Mouse (Mus musculus): ENCODE data around the gene Mcrip2. TPM values are rescaled to one million over a fixed set of nuclear protein-coding genes. Genes with fewer than 3 reads are reported as not detected.
A peak's percentile ranks its signal among the peaks of the same experiment; 100 is the strongest.

The Mcrip2 gene
- total RNA-seq, 1 experiment from 2014 or later: 22.3 TPM

DNA sequence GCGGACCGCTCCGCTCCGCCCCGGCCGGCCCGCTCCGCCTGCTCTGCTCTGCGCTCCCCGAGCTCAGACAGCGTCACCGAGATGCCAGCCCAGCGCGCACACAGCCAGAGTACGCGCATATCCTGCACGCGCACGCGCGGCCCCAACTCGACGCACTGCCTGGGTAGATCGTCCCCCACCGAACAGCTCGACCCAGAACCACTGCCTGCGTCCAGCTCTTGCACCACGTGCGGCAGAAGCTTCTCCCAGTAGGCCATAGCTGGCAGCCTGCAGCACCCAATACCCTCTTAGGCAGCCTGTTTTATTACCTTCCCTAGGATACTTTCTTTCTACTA is 31.5 kb downstream of the Mcrip2 start, which contains the start of gene Rhbdl1:
TSS of gene Rhbdl1 (minus strand) at position 220 of the 335 bp plus-strand sequence.
- ATAC-seq (replicated peaks; ENCODE audit: low read depth, poor library complexity, severe bottlenecking): peak; percentile 17; the same call in 1 of the 2 replicates

DNA sequence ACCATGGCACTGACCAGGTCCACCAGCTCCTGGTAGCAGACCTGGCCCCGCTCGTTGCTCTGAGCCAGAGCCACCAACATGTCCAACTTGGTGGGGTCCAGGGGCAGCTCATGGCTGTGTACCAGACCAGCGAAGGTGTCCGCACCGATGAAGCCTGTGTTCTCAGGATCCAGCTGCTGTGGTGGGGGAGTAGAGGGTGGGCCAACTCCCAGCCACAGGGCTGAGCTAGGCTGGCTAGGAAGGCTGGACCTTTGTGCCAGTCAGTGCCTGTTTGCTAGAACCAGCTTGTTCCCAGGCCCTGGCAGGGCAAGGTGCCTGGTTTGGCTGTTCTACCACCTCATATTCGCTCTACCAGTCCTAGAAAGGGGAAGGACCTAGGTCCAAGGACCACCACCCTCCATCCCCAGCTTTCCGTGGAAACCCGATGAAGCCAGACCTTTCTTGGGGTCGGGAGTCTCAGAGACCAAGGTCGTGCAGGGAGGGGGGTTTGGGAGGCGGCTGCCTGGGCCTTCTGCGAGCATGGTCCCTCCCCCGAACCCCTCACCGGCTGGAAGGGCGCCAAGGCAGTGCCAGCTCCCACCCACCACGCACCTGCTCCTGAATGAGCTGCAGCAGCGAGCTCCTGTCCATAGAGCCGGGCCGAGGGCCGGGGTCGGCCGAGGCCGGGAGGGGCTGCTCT is 32.0 kb downstream of the Mcrip2 start:
- no peak for ATAC-seq (replicated peaks; ENCODE audit: low read depth, poor library complexity, severe bottlenecking)

DNA sequence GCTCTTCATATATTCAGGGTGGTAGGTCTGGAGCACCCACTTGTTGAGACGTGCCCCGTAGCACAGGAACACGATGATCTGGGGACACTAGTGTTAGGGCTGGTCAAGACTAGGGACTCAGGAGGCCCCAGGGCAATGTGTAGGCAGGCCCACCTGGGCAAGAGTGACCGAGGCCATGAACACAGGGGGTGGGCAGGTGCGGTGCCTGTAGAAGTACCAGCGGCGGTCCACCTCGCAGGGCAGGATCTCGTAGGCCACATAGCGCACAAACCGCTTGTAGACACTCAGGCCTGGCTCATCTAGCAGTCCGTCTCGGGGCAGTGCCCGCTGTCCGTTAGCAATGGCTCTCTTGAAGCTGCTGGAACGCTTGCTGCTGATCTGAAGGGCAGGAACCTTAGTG is 32.7 kb downstream of the Mcrip2 start:
- ATAC-seq (replicated peaks; ENCODE audit: low read depth, poor library complexity, severe bottlenecking): no peak

DNA sequence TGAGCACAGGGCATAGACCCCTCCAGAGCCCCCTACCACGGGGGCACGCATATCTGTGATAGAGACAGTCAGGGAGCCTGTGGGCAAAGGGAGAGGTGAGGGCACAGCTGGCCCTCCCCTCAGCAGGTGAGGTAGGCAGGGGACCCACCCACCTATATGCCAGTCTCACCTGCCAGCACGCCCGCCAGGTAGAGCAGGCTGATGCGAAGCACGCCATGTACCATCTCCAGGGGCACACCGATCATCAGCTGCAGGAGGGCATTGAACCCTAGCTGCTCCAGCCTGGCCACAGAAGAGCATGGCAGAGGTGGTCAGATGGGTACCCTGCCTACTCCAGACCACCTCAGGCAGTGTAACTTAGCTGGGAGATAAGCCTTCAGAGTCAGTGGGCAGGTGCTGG is 33.3 kb downstream of the Mcrip2 start:
- ATAC-seq (replicated peaks; ENCODE audit: low read depth, poor library complexity, severe bottlenecking): no peak

DNA sequence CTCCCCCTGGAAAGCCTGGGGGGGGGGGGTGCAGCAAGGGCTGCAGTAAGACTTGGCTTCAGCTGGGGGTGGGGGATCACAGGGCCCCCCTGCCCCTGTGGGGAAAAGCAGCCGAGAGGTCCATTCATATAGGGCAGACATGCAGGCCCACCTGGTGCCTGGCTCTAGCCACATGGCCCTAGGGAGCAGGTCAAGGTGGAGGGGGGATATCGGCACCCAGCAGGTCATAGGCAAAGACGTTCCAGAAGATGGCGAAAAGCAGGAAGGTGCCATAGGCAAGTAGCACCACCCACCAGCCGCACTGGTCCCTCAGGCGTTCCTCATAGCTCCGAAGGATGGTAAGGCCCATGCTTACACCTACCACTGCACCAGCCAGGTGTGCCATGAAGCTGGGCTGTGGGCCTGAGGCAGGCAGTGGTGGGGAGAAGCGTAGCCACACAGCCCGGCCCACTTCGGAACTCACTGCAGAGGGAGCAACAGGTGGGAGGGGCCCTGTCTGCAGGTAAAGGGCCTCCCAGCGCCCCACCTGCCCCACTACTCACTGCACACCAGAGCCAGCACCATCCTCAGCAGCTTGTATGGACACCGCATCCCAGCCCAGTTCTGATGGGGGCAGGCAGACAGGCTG is 33.9 kb downstream of the Mcrip2 start:
- no peak for ATAC-seq (replicated peaks; ENCODE audit: low read depth, poor library complexity, severe bottlenecking)

DNA sequence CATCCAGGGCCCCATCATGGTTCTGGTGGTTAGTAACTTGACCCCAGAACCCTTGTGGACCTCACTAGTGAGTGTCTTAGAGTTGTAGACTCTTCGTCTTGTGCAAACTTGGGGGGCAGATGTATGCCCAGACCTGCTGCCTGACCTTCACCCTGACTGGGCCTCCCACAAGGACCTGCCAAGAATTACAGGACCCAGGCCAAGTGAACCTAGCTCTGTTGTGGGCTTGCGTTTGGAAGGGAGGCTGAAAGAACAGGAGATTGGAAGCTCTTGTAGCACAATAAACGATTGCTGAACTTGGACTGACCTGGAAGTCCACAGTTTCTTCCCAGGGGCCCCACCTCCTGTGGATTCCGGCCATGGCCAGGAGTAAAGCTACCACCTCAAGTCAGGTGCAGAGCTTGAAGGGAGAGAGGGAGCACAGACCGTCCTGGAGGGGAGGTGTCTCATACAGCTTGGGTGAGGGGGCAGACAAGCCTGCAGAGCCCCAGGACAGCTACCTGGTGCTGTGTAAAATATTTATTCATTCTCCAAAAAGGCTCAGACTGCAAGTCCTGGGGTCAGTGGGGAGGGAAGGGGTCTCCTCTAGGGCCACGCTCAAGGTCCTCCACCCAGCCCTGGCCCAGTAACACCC is 34.5 kb downstream of the Mcrip2 start:
- no peak for ATAC-seq (replicated peaks; ENCODE audit: low read depth, poor library complexity, severe bottlenecking)

DNA sequence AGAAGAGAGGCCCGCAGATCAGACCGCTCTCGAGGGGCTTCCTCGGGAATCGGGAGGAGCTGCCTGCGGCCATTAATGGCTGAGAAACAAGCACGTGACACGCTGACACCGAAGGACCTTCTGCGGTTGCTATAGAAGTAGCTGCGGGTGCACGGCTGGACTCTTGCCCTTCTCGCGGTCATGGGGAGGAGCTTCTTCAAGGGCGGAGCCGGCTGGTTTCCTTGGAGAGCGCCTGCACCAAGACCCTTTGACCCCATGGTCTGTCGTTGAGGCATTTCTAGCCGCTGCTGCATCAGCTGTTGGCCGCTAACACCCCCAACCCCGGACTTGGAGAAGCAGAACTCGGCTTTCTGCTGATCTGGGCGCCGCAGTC is 35.3 kb downstream of the Mcrip2 start, which contains the start of gene Stub1:
TSS of gene Stub1 (minus strand) at position 114 of the 373 bp plus-strand sequence.
- peak; percentile 36 for ATAC-seq (replicated peaks; ENCODE audit: low read depth, poor library complexity, severe bottlenecking)

DNA sequence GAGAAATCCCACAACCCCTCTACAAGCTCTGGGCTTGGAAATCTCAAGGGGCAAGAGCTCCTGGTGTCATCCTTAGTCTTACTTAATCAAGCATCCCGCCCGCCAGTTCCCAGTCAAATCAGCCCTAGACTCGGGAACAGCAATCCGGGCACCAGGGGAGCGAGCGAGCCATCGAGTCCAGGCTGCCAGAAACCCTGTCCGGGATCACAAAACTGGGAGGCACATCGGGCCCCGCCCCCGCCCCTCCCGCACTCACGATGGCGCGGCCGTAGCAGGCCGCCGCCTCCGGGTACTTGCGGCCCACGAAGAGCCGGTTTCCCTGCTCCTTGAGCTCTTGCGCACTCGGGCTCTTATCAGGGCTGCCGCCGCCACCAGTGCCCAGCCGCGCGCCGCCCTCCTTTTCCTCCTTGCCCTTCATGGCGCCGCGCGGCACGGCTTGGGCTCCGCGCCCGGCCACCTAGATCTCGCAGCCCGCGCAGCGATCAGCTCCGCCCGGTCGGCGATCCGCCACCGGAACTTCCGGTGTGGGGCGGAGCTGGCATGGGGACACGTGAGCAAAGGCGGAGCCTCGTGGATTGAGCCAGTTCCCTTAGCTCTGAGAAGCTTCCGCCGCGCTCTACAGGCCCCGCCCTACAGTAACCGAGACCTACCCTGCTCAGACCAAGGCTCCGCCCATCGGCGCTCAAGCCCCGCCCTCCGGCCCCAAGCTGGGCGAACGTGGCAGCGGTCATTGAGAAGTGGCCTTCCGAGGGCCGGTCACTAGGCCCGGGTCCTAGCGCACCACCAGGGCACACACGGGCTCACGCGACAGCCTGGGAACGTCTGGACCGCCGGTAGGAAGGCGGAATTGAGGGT is 35.9 kb downstream of the Mcrip2 start:
- ATAC-seq (replicated peaks; ENCODE audit: low read depth, poor library complexity, severe bottlenecking): peak; percentile 77

DNA sequence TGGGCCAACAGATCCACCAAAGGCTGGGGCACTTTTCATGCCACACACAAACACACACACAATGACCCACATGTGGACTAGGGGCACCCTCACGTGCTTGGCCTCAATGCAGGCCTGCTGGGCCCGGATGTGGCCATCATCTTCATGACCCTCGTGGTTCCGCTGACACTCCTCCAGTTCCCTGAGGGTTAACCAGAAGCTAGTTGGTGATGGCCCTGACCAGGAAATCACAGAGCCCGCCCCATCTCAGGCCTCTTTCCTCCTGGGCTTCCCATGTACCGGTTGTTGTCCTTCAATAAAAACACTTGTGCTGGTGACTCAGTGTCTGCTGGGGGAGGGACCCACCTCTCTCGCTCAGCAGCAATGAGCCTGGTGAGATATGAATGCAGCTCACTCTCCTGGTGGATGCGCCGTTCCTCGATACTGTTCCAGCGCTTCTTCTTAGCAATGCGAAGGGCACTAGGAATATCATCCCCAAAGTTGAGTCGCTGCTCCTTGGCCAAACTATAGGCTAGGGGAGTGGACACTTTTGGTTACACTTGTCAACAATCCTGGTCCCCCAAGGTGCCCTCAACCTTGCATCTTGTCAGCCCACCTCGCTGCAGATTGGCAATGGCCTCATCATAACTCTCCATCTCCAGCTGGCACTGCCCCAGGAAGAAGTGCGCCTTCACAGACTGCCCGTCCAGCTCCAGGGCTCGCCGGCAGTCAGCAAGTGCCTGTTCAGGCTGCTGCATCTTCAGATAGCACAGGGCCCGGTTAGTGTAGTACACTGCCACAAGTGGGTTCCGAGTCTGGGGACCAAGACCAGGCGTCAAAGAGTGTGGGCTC is 36.9 kb downstream of the Mcrip2 start:
- no peak for ATAC-seq (replicated peaks; ENCODE audit: low read depth, poor library complexity, severe bottlenecking)

DNA sequence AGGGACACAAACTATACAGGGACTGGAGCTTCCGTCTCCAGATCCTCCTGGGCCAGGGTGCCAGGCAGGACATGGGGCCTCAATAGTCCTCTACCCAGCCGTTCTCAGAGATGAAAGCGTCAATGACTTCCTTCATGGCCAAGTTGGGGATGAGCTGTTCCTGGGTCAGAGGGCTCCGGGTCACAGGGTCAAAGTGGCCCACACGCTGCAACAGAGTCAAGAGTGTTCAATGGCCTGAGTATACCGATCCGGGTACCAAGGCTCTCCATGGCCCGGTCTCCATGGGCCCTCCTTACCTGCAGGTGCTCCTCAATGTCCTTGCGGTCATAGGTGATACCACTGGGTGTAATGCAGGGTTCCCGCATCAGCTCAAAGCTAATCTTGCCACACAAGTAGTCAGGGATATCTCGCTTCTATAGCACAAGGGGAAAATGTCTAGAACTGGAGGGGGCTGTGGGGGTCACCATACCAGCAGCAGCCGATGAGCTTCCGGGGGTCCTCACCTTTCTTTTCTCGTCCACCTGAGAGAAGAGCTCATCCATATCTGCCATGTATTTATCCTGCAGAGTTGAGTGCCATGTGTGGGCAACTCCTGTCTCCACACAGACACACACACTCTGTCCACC is 37.6 kb downstream of the Mcrip2 start:
- no peak for ATAC-seq (replicated peaks; ENCODE audit: low read depth, poor library complexity, severe bottlenecking)

DNA sequence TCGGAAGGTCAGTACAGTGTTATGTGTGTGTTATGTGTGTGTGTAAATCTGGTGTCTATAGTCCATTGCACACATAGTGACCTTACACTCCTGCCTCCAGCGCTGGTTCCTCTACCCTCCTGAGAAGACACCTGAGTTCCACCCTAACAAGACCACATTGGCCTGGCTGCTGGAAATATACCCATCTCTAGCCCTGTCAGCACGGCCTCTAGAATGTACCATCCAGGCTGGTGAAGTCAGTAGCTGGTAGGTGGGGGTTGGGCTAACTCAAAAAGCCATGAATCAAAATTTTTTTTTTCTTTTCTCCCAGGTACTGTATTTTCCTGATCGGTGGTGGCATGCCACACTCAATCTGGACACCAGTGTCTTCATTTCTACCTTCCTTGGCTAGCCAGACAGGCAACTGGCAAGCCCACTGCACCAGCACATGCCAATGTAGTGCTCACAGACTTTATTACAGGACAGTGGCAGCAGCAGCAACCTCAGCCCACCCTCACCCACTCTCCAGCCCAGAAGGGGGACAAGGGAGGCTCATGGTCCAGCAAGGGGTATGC is 38.3 kb downstream of the Mcrip2 start:
- ATAC-seq (replicated peaks; ENCODE audit: low read depth, poor library complexity, severe bottlenecking): no peak

DNA sequence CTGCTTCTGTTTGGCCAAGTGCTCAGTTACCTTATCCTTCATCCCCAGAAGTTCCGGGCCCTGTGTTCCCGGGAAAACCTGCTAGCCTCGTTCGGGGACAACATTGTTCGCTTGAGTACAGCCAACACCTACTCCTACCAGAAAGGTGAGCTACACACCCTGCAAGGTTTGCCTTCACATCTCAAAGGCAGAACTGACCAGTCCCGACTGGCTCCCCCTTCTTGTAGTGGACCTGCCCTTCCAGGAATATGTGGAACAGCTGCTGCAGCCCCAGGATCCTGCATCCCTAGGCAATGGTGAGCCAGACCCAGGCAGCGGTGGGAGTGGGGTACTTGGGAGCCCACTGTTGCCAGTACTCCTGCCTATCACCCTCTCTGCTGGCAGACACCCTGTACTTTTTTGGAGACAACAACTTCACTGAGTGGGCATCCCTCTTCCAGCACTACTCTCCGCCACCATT is 39.0 kb downstream of the Mcrip2 start:
- no peak for ATAC-seq (replicated peaks; ENCODE audit: low read depth, poor library complexity, severe bottlenecking)

DNA sequence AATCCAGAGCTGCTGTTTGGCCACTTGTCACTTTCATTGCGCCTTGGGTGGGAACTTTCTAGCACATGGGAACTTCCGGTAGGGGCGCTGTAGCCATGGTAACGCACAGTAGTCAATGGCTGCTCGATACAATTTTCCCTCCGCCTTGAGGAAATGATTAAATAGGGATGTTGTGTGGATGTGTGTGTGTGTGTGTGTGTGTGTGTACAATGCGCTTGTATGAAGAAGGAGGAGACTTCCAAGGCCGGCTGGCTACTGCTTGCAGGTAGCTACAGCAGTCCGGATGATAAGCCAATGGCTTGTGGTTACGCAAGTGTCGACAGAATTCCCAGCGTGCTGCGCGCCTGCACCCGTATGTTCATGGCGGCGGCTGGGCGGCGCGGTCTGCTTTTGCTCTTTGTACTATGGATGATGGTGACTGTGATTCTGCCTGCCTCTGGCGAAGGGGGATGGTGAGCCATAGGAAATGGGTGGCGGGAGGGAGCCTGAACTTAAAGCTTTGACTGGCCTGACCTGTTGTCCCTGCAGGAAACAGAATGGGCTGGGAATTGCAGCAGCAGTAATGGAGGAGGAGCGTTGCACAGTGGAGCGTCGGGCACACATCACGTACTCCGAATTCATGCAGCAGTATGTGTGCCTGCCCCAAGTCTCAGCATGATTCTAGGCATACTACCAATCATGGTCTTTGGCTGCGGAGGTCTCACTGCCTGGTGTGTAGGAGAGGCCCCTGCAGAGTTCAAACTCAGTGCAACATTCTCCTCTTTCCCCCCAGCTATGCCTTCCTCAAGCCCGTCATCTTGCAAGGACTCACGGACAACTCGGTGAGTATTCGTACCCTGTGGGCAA is 39.6 kb downstream of the Mcrip2 start, which contains the start of gene Jmjd8:
TSS of gene Jmjd8 (plus strand) at position 156 of the 846 bp plus-strand sequence.
- peak; percentile 43 for ATAC-seq (replicated peaks; ENCODE audit: low read depth, poor library complexity, severe bottlenecking)

DNA sequence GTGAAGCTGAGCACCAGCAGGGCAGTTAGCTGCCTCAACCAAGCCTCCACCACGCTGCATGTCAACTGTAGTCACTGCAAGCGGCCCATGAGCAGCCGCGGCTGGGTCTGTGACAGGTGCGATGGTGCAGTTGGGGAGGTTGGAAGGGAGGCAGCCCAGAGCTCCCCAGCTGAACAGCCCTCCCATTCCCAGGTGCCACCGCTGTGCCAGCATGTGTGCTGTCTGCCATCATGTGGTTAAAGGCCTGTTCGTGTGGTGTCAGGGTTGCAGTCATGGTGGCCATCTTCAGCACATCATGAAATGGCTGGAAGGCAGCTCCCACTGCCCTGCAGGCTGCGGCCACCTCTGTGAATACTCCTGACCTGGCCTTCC is 40.4 kb downstream of the Mcrip2 start:
- ATAC-seq (replicated peaks; ENCODE audit: low read depth, poor library complexity, severe bottlenecking): no peak

DNA sequence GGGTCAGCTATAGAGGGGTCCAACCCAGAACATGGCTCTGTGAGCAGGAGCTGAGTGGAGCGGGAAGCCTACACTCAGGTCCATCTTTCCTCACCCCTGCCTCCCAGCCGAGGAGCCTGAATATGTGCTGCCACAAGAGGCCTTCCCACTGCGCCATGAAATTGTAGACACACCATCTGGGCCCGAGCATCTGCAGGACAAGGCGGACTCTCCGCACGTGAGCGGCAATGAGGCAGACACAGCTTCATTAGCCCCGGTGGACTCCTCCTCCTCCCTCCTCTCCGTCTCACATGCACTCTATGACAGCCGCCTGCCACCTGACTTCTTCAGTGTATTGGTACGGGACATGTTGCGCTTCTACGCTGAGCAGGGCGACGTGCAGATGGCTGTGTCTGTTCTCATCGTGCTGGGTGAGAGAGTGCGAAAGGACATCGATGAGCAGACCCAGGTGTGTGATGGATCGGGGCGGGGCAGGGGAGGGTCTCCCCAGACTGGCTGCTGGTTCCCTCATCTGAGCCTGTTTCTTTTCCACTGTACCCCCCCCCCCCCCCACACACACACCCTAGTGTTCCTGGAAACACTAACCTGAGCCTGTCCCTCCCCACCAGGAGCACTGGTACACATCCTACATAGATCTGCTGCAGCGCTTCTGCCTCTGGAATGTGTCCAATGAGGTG is 40.9 kb downstream of the Mcrip2 start:
- ATAC-seq (replicated peaks; ENCODE audit: low read depth, poor library complexity, severe bottlenecking): no peak

DNA sequence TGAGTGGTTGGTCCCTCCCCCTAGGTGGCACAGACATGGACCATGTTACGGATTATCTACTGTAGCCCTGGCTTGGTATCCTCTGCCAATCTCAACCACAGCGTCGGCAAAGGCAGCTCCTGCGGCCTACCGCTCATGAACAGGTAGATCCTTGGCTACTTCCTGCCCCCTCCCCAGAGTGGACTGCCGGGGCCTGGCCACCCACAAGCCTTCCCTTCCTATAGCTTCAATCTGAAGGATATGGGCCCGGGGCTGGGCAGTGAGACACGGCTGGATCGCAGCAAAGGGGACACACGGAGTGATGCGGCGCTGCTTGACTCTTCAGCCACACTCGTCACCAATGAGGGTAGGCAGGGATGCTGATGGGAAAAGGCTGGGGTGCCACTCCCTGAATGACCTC is 41.6 kb downstream of the Mcrip2 start:
- no peak for ATAC-seq (replicated peaks; ENCODE audit: low read depth, poor library complexity, severe bottlenecking)

DNA sequence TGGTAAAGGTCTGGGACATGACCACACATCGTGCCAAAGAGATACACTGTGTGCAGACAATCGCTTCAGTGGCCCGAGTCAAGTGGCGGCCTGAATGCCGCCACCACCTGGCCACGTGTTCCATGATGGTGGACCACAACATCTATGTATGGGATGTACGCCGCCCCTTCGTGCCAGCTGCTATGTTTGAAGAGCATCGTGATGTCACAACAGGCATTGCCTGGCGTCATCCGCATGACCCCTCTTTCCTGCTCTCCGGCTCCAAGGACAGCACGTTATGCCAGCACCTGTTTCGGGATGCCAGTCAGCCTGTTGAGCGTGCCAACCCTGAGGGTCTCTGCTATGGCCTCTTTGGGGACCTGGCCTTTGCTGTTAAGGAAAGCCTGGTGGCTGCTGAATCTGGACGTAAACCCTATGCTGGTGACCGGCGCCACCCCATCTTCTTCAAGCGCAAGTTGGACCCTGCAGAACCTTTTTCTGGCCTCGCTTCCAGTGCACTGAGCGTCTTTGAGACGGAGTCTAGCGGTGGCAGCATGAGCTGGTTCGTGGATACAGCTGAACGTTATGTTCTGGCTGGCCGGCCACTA is 42.5 kb downstream of the Mcrip2 start:
- ATAC-seq (replicated peaks; ENCODE audit: low read depth, poor library complexity, severe bottlenecking): no peak

All from common myeloid progenitor, adult 5-6 weeks (primary cell).